Mouse (Mus musculus) erythroblast, adult 5-6 weeks (primary cell): ENCODE measurements around the gene Nlrc4. TPM values are rescaled to one million over a fixed set of nuclear protein-coding genes. Genes with fewer than 3 reads are reported as not detected.

ENCODE experiments used
- ATAC-seq: replicated peaks from 2 replicates; pipeline ENCODE4 v1.8.0; 2016; ENCODE audit warnings: moderate number of reproducible peaks, mild to moderate bottlenecking, moderate TSS enrichment, inconsistent platforms; ENCODE audit not compliant: poor library complexity, low FRiP score, severe bottlenecking
- total RNA-seq, 2 experiments: library from RNA; stranded (forward) in 1 of 2; stranded (reverse) in 1 of 2; fragments of 150-400 nt in 1 of 2; fragments of 200-764, 138-1000 nt in 1 of 2; gene quantifications; 2 replicates each; pipeline versions ENCODE4 v1.2.3 to v1.2.4; 2015 to 2017; ENCODE audit warnings: low replicate concordance in 2 of 2

Gene Nlrc4
- total RNA-seq, 2 experiments from 2014 or later: 1.3 TPM

DNA sequence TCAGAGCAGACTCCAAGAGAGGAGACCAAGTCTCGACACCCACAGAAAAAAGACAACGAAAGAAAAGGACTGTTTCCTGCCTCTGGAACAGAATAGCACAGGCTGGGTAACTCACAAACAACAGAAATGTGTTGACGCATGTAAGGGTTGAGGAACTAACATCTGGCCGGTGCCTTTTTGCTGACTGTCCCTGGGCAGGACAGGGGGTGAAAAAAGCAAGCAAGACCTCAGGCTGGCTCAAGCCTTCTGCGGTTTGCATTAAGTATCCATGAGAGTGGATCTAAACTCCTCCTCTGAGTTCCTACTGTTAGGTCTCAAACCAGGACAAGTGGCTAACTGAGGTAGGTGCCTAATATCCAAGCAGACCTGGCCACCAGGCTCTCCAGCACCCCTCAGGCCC is 26.3 kb downstream of the Nlrc4 start:
- no peak for ATAC-seq

DNA sequence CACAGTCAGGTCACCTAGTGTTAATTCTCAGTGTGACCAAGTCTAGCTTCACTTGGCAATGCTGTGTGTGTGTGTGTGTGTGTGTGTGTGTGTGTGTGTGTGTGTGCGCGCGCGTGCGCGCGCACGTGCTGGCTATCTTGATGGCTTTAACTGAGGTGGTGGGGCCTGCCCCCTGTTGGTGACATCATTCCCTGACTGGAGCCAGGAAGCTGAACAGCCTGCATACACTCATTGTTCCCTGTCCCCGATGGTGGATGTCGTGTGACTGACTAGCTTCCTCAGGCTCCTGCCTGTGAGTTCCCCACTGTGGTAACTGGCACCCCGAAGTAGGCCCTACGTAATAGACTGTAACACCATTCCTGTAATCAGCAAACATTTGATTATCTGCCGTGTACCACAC is 27.5 kb downstream of the Nlrc4 start:
- 0 out of 2 replicates have a peak, but pooled peaks have one; percentile 34 for ATAC-seq

DNA sequence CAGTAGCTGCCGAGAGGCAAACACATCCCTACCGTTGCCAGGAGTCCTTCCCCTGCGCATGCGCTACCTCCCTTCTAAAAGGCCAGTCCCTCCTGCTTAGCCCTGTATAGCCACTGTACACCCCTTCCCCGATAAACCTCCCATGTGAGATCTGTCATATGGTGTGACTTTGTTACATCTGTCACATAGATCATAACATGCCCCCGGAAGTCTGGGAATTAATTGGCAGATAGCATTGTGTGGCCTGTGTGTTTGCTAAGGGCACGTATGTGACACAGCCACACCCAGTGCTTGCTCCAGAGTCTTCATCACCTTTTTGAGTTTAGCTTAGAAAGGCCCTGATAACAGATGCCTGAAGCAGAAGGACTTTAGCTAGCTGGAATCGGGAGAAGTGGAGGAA is 28.9 kb downstream of the Nlrc4 start:
- no peak for ATAC-seq

DNA sequence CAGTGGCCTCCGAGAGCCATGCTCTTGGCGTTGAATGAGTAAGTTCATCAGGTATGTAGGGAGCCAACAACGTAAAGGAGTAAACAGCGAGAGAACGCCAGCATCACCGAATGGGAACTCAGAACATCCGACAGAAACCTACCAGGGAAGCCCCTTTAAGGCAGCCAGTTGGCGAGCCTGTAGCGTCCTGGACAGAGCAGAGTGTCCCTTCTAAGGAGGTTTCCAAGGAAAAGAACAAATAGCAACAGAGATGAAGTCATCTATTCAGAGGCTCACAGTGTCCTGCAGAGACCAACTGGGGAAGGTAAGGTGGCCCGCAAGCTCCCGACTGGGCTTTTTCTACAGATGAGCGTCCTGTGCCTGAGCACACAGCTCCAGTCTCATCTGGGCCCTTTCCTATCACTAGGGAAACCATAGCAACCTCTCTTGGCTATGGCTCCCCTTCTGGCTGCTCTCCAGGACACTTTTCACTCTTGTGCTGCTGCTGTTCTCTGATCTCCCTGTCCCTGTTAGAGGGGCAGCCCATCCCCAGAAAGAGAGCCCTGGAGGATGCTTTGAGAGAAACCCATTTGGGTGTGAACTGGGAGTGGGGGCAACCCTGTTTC is 34.4 kb downstream of the Nlrc4 start:
- no peak for ATAC-seq

DNA sequence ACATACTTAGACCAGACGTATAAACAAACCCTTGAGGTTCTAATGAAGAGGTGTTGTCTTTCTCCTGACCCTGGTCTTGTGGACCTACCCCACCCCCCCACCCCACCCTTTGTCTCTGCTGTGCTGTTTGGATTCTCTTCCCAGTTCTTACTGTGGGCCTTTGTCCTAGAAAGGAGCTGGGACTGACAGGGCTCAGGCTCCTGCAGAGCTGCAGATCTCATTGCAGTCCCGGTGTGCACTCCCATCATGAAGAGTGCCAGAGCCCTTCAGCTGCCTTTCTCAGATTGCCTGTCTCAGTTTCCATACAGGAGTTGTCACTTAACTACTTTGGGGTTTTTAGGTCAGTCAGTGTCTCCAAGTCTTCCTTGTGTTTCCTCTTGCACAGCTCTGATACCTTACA is 38.3 kb downstream of the Nlrc4 start:
- ATAC-seq: no peak

DNA sequence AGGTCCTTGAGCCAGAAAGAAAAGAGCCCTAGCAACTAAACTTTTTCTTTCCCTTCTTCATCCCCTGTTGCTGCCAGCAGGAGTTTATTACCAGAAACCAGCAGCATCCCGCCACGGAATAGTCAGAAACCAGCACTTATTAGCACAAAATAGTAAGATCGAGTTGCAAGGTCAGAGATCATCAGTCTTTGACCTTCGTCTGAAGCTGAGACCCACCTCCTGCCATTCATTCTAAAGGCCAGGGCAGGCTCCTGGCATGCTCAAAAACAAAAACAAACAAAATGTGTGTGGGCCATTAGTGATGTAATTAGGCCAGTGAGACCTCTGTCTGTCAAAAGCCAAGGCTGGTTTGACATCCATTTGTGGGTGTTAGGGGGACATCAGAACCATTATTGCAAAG is 40.8 kb downstream of the Nlrc4 start:
- no peak for ATAC-seq

DNA sequence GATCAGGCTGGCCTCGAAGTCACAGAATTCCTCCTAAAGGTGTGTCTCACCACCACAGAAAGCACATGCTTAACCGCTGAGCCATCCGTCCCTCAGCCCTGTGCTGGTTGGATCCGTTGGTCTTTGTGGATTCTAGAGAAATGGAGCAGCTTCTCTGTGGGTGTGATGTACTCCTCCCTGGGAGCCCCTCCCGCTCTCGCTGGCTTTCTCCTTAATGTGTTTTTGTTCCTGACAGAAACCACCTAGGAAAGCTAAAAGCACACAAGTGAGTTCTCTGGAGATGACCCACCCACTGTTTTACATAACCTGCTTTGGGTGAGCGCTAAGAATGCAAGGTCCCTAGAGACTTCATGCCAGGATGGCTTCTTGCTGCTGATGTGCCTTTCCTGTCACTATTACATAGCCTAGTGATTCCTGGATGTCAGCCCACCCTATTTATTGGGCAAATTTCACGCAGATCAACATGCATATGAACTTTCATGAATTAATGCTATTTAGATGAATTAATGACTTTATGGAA is 42.0 kb downstream of the Nlrc4 start:
- ATAC-seq: no peak

DNA sequence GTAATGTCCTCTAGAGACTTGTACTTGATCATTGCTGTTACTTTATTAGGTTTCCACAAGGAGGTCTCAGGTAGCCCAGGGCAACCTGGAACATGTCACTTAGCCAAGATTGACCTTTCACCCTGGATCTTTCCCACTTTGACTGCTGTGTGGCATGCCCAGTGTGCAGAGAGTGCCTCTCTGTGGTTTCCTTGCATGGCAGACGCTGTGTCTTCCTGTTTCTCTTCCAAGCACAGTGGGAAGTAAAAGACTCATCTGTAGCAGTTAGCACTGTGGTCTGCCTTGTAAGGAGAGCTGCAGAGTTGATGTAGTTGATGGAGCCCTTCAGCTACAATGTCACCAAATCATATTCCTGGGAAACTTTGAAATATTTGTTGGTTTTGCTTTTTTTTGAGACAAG is 44.3 kb downstream of the Nlrc4 start:
- ATAC-seq: no peak

DNA sequence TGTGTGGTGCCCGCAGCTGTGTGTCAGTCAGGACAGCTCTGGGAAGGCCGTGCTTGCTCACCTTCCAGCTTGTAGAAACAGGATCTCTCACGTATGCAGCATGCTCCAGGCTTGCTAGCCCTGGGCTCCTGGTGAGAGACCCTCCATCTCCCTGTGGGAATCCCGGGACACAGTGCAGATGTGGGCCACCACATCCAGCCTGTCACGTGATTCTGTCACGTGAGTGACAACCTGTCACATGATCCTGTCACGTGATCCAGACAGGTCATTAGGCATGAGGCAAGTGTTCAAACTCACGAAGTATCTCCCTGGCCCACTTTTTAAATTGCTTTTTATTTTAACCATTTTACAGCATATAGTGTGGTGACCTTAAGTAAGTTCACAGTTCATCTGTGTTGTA is 45.6 kb downstream of the Nlrc4 start:
- no peak for ATAC-seq

DNA sequence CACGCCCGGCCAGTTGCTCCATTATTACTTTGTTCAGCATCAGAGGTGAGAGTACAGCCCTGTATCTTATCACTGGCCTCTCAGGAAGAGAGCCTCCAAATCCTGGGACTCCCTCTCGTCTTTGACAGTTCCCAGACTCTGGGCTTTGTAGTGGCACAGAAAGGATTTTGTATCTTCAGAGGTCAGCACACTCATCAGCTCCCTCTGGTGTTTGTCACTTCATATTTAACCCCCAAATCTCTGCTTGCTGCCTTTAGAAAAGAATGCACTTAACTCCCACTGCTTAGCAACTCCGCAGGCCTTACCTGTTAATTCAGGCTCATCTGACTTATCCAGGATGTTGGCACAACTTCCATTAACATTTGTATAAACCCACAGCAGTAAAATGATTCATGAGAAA is 49.2 kb downstream of the Nlrc4 start:
- peak; percentile 24; the same call in 1 of the 2 replicates for ATAC-seq

DNA sequence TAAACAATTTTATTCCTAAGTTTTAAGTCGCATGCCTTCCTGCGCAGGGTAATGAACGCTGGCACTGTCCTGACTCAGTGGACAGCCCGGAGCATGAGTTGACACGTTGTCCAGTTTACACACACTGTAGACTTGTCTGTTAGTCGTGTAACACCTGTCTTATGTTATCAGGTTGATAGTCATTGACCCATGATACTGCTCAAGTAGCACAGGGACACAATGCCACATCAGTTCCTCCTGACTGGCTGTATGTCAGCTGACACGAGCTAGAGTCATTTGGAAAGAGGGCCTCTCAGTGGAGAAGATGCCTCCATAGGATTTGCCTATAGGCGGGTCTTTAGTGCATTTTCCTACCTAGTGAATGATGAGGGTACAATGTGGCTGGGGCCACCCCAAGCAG is 52.5 kb downstream of the Nlrc4 start:
- no peak for ATAC-seq

DNA sequence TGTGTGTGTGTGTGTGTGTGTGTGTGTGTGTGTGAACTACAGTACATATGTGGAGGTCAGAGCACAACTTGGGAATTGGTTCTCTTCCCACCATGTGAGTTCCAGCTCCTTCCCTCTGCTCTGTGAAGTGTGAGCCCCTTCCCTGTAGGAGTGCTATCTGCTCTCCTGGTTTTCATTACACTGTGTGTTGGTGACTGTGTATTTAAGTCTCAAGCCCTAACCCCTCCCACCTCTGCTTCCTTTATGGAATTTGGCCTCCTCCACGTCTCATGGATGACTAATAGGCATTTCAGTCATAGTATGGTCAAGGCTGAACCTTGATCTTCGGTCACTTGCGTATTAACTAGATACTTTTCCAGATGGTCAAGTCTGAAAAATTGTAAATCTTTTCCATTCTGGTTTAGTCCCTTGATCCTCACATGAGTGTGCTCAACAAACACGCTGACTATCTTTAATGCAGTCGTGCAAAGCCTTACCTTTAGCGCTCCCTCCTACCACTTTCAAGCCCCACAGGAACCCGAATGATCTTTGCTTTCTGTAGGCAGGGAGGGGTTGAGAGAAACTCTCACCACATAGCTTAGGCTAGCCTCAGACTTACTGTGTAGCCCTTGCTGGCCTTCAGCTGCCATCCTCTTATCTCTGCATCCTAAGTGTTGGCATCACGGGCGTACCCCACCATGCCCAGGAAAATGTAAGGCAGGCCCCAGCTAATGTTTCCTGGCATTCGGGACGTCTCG is 56.3 kb downstream of the Nlrc4 start:
- ATAC-seq: no peak

DNA sequence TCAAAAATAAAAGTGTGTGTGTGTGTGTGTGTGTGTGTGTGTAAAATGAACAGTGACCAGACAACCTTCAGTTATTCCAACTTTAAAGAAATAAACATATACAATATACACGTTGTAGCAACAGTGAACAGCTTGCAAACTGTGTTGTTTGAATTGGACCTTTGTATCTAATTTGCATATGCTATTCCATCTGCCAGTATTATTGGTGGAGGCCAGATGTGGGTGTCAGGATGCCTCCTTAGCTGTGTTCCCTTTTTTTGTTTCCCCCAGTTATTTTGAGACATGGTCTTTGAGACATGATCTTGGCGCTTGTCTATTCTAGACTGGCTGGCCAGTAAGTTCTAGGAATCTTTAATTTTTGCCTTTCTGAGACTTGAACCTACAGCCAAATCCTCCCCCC is 61.8 kb downstream of the Nlrc4 start:
- ATAC-seq: no peak

DNA sequence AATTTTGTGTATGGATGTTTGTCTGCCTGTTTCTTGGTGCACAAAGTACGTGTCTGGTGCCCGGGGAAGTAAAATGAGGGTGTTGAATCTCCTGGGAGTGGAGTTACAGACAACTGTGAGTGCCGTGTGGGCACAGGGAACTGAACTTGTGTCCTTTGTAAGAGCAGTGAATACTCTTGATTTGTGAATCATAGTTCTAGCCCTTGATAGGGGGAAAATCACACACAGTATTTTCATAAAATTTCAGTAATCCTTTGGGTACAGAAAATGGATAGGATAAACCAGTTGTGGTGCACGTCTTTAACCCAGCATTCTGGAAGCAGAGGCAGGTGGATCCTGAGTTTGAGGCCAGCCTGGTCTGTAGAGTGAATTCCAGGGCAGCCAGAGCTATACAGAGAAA is 62.2 kb downstream of the Nlrc4 start:
- ATAC-seq: no peak

DNA sequence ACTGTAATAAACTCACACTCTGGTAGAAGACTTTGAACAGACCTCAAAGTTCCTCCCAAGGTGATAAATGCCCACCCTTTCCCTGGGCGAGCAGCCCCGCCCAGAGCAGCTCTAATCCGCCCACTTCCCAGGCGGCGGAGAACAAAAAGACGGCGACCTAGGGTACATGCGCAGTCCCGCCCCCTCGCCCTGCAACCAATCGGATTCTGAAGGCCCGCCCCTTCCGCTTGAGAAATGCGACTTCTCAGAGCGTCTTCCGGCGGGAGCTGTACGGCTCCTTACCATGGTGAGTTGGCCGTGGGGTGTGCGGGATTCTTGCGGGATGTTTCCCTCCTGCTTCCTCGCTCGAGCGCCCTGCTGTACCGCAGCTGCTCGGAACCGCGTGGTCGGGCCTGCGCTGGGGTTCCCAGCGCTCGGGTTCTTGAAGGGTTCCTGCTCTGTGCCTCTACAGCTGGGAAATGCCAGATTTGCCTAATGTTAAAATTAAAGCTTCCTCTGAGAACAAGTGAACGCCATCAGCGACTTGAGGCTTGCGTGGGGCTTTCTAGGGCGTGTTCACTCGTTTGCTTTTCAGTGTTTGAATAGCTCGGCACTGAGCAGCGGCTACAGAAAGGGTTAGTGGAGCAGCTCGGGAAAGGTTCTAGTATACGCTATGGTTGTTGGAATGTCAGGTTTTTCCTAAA is 63.4 kb downstream of the Nlrc4 start, which contains the start of gene Slc30a6:
Gene Slc30a6, plus strand, starts transcription at position 226 of the 683 bp plus-strand sequence.
- ATAC-seq: peak; percentile 98

DNA sequence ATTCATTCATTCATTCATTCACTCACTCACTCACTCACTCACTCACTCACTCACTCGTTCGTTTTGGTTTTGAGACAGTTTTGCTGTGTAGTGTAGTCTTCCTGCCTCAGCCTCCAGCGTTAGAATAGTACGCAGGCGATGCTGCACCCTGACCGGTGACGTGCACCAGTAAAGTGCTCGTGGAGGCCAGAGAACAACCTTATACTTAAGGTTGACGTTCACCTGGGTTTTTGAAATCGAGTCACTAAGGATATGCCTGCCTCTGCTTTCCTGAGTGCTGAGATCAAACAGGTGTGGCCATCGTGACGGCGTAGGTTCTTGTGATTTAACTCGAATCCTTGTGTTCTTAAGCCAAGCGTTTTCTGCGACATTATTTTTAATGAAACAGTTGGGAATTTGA is 64.1 kb downstream of the Nlrc4 start:
- peak; percentile 50 for ATAC-seq

DNA sequence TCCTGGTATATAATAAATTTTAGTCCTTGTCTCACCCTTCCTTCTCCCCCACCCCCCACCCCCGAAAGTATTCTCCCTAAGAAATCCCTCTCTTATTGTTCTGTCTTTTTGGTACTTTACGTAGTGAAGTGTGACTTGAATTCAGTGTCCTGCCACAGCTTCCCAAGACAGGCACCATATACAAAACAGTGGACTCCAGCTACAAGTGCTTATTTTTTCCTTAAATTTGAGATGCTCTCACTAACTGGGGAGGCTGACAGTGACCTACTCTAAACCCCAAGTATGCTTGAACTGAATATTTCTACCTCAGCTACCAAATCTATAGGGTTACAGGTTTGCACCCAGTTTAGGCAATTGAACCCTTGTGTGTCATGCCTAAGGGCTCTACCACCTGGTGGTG is 64.6 kb downstream of the Nlrc4 start:
- ATAC-seq: no peak

DNA sequence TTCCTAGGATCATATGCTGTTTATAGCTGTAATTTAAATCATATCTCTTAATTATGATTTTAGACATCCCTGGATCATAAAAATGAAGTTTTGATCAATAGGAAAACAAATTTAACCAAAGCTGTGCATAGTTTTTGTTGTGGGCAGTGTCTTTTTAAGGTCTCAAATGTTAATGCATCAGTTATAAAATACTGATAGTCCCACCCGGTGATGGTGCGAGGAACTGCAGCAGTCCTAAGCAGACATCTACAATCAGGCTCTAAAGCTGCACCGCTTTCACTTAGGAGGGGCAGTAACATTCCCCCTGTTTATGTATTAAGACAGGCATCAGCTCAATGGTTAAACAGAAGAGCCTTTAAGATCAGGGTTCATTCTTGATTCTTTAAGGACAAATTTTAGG is 69.1 kb downstream of the Nlrc4 start:
- ATAC-seq: no peak

DNA sequence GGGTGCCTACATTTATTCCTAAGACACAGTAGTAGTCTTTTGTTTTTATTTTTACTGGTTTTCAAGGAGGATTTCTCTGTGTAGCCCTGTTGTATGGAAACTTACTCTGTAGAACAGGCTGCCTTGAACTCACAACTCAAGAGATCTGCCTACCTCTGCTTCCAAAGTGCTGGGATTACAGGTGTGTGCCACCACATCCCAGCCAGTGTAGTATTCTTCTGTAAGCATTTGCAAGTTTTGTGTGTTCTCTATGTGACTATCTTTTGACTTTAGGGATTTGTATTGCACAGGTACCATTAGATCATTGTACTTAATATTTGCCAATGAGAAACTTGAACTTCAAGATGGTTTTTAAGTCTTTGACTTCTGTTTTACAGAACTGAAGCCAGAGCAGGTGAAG is 72.3 kb downstream of the Nlrc4 start:
- no peak for ATAC-seq

DNA sequence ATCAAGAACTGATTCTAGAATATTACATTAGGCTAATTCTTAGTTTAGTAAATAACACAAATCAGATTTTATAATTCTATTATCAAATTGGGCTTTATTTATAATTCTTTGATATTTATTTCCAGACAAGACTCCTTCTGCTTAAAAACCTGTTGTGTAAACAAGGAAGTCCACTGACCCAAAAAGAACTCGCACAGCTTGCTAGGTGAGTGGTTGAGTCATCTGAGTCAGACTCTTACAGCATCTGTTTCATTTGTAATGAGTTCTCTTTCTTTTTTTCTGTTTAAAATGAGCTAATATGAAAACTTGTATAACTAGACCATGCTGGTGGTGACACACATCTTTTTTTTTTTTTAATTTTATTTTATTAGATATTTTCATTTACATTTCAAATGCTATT is 82.0 kb downstream of the Nlrc4 start:
- no peak for ATAC-seq
